Mouse (Mus musculus): ENCODE results near the gene Rerg. TPM values are rescaled to one million over a fixed set of nuclear protein-coding genes. Genes with fewer than 3 reads are reported as not detected.

The Rerg gene
- 1.3 and 1.6 TPM in 2 replicates for polyA plus RNA-seq (2014; fragmentation: Nextera tagmentation; extraction: Ambion mirVana)

DNA sequence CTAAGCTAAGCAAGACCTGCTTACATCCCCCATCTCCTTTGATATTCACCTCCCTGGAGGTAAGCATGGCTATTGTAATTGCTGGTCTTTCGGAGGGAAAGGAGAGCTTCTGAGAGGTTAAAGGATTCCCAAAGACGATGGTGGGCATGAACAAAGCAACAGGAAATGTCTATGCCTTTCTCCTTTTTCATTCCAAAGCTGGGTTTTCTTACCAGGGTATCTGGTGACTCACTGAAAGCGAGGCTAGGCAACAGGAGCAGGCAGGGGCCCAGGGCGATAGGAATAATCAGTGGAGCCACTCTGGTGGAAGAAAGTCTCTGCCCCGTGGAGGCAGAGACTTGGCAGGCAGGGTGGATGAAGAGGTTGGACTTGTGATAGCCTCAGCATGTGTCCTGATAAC lies at the start of gene Rerg:
Rerg (minus strand) TSS at position 272 of the 400 bp plus-strand sequence.
- ATAC-seq (replicated peaks; ENCODE audit: low FRiP score) (no peak), DNase-seq (ENCODE audit: low spot score) (no peak)
- H3K4me3 ChIP-seq (ENCODE audit: low read depth, low read length) = peak within 1 kb of the TSS; percentile 44
- H3K9me3 ChIP-seq (ENCODE audit: control insufficient read depth, low read length) = no peaks in the 10 kb centered on the region
- WGBS = 8% methylated on average over 5 of the region's 5 CpGs
- no peaks in the 10 kb centered on the region; the same call in 1 of the 2 replicates for H3K4me1 ChIP-seq (replicated peaks; ENCODE audit: control insufficient read depth, insufficient read depth, low read length)
- H3K27ac ChIP-seq (ENCODE audit: low read depth, low read length) = no peak within 1 kb of the TSS
- H3K4me2 ChIP-seq (ENCODE audit: low read depth, low read length, severe bottlenecking) = peak within 1 kb of the TSS; percentile 98
- no peaks in the 10 kb centered on the region for H3K36me3 ChIP-seq (ENCODE audit: control insufficient read depth, insufficient read depth, low read length)
- peak within 1 kb of the TSS; percentile 53 for H3K9ac ChIP-seq (ENCODE audit: low read length)
- peaks cover 2% of the 10 kb centered on the region; the same call in 1 of the 2 replicates for H3K27me3 ChIP-seq (ENCODE audit: control insufficient read depth, insufficient read depth, low read length)

GRCm38 (mm10) chr6:137217841-137218463 lies 47.7 kb upstream of the Rerg start:
- 85% methylated on average over 8 of the region's 8 CpGs for WGBS
- ATAC-seq (replicated peaks; ENCODE audit: low FRiP score) = no peak
- Histone ChIP-seq H3K27me3 (ENCODE audit: control insufficient read depth, insufficient read depth, low read length) (no peaks in the 10 kb centered on the region), H3K4me2 (ENCODE audit: low read depth, low read length, severe bottlenecking) (no peak overlapping the region), H3K4me1 (replicated peaks; ENCODE audit: control insufficient read depth, insufficient read depth, low read length) (no peaks in the 10 kb centered on the region), H3K9me3 (ENCODE audit: control insufficient read depth, low read length) (no peaks in the 10 kb centered on the region), H3K9ac (ENCODE audit: low read length) (no peak overlapping the region), H3K36me3 (ENCODE audit: control insufficient read depth, insufficient read depth, low read length) (no peaks in the 10 kb centered on the region), H3K27ac (ENCODE audit: low read depth, low read length) (no peak overlapping the region), H3K4me3 (ENCODE audit: low read depth, low read length) (no peak overlapping the region)
- DNase-seq (ENCODE audit: low spot score) = peak; percentile 9

GRCm38 (mm10) chr6:137211441-137211840 lies 41.1 kb upstream of the Rerg start:
- WGBS = 90% methylated on average over 2 of the region's 2 CpGs
- ATAC-seq (replicated peaks; ENCODE audit: low FRiP score) (no peak), DNase-seq (ENCODE audit: low spot score) (peak; percentile 4)
- Histone ChIP-seq H3K4me1 (replicated peaks; ENCODE audit: control insufficient read depth, insufficient read depth, low read length) (no peaks in the 10 kb centered on the region), H3K27ac (ENCODE audit: low read depth, low read length) (no peak overlapping the region), H3K36me3 (ENCODE audit: control insufficient read depth, insufficient read depth, low read length) (no peaks in the 10 kb centered on the region), H3K9me3 (ENCODE audit: control insufficient read depth, low read length) (no peaks in the 10 kb centered on the region), H3K9ac (ENCODE audit: low read length) (no peak overlapping the region), H3K4me2 (ENCODE audit: low read depth, low read length, severe bottlenecking) (no peak overlapping the region), H3K27me3 (ENCODE audit: control insufficient read depth, insufficient read depth, low read length) (no peaks in the 10 kb centered on the region), H3K4me3 (ENCODE audit: low read depth, low read length) (no peak overlapping the region)

DNA sequence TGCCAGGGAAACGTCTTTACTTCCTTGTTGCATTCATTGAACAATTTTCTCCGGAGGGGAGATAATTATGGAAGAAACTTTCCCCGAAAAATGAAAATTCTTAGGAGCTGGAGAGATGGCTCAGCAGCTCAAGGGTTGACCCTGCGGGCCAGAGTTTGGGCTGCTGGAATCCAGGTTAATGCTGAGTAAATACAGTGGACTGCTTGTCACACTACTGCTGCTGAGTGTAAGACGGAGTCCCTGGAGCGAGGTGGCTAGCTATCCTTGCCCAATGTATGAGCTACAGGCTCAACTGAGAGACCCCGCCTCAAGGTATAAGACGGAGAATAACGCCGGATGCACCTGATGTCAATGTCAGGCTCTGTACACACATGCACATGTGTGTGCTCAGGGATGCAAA lies 40.7 kb upstream of the Rerg start:
- Histone ChIP-seq H3K4me3 (ENCODE audit: low read depth, low read length) (no peak overlapping the region), H3K4me2 (ENCODE audit: low read depth, low read length, severe bottlenecking) (no peak overlapping the region), H3K9ac (ENCODE audit: low read length) (no peak overlapping the region), H3K9me3 (ENCODE audit: control insufficient read depth, low read length) (no peaks in the 10 kb centered on the region), H3K36me3 (ENCODE audit: control insufficient read depth, insufficient read depth, low read length) (no peaks in the 10 kb centered on the region), H3K4me1 (replicated peaks; ENCODE audit: control insufficient read depth, insufficient read depth, low read length) (no peaks in the 10 kb centered on the region), H3K27me3 (ENCODE audit: control insufficient read depth, insufficient read depth, low read length) (no peaks in the 10 kb centered on the region), H3K27ac (ENCODE audit: low read depth, low read length) (no peak overlapping the region)
- DNase-seq (ENCODE audit: low spot score) (peak; percentile 34), ATAC-seq (replicated peaks; ENCODE audit: low FRiP score) (no peak)
- WGBS = 93% methylated on average over 10 of the region's 10 CpGs

DNA sequence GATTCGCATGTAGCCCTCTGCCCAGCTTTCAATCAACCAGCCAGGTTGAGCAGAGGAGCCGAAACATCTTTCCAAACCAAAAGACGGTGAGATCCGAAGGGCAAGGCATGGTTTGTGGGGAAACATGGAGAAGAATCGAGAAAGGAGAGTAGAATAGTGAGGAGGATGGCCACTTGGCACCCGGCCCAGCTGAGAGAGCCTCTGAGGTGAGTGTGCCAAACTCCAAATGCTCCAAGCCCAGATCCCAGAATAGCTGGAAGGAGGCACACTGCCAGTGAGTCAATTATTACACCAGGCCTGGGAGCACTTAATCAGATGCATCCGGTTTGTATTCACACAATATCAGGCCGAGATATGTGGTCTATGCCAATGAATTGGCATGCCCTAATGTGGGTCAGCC lies 39.7 kb upstream of the Rerg start:
- no peaks in the 10 kb centered on the region for H3K27me3 ChIP-seq (ENCODE audit: control insufficient read depth, insufficient read depth, low read length)
- H3K4me3 ChIP-seq (ENCODE audit: low read depth, low read length) = no peak overlapping the region
- no peak overlapping the region for H3K9ac ChIP-seq (ENCODE audit: low read length)
- no peak for ATAC-seq (replicated peaks; ENCODE audit: low FRiP score)
- H3K36me3 ChIP-seq (ENCODE audit: control insufficient read depth, insufficient read depth, low read length) = no peaks in the 10 kb centered on the region
- 89% methylated on average over 8 of the region's 8 CpGs for WGBS
- H3K4me1 ChIP-seq (replicated peaks; ENCODE audit: control insufficient read depth, insufficient read depth, low read length) = no peaks in the 10 kb centered on the region
- peak; percentile 30 for DNase-seq (ENCODE audit: low spot score)
- H3K9me3 ChIP-seq (ENCODE audit: control insufficient read depth, low read length) = no peaks in the 10 kb centered on the region
- H3K4me2 ChIP-seq (ENCODE audit: low read depth, low read length, severe bottlenecking) = no peak overlapping the region
- H3K27ac ChIP-seq (ENCODE audit: low read depth, low read length) = no peak overlapping the region

DNA sequence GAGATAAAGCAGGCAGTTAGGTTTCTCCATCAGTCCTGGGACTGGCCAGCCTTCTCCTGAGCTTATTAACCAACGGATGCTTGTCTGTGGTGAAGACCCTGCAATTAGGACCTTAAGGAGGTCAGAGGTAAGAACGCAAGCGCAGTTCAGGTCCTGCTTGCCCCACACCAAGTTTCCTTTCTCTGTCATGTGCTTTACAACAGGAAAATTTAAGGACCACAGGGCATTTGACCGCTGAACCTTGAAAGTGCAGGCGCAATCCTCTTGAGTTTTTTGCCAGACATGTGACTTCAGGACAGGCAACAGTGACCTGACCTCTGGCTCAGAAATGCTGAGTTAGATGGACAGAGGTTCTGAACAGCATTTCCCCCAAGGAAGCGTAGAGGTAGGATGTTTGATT lies 36.8 kb upstream of the Rerg start:
- no peaks in the 10 kb centered on the region for H3K36me3 ChIP-seq (ENCODE audit: control insufficient read depth, insufficient read depth, low read length)
- H3K4me2 ChIP-seq (ENCODE audit: low read depth, low read length, severe bottlenecking) = no peak overlapping the region
- H3K9ac ChIP-seq (ENCODE audit: low read length) = no peak overlapping the region
- WGBS = 95% methylated on average over 6 of the region's 6 CpGs
- H3K4me1 ChIP-seq (replicated peaks; ENCODE audit: control insufficient read depth, insufficient read depth, low read length) = no peaks in the 10 kb centered on the region
- H3K9me3 ChIP-seq (ENCODE audit: control insufficient read depth, low read length) = no peaks in the 10 kb centered on the region
- H3K27ac ChIP-seq (ENCODE audit: low read depth, low read length) = no peak overlapping the region
- ATAC-seq (replicated peaks; ENCODE audit: low FRiP score) (no peak), DNase-seq (ENCODE audit: low spot score) (peak; percentile 32)
- no peak overlapping the region for H3K4me3 ChIP-seq (ENCODE audit: low read depth, low read length)
- H3K27me3 ChIP-seq (ENCODE audit: control insufficient read depth, insufficient read depth, low read length) = no peaks in the 10 kb centered on the region

GRCm38 (mm10) chr6:137205662-137206400 lies 35.5 kb upstream of the Rerg start:
- Histone ChIP-seq H3K9ac (ENCODE audit: low read length) (no peak overlapping the region), H3K4me2 (ENCODE audit: low read depth, low read length, severe bottlenecking) (no peak overlapping the region), H3K4me1 (replicated peaks; ENCODE audit: control insufficient read depth, insufficient read depth, low read length) (no peaks in the 10 kb centered on the region), H3K27ac (ENCODE audit: low read depth, low read length) (no peak overlapping the region), H3K4me3 (ENCODE audit: low read depth, low read length) (no peak overlapping the region), H3K27me3 (ENCODE audit: control insufficient read depth, insufficient read depth, low read length) (no peaks in the 10 kb centered on the region), H3K9me3 (ENCODE audit: control insufficient read depth, low read length) (no peaks in the 10 kb centered on the region), H3K36me3 (ENCODE audit: control insufficient read depth, insufficient read depth, low read length) (no peaks in the 10 kb centered on the region)
- DNase-seq (ENCODE audit: low spot score) (peak; percentile 35), ATAC-seq (replicated peaks; ENCODE audit: low FRiP score) (peak; percentile 58; the same call in 1 of the 2 replicates)
- 63% methylated on average over 11 of the region's 11 CpGs for WGBS

- no peaks in the 10 kb centered on the region for H3K9me3 ChIP-seq (ENCODE audit: control insufficient read depth, low read length)
- no peak overlapping the region for H3K9ac ChIP-seq (ENCODE audit: low read length)
- no peak overlapping the region for H3K4me2 ChIP-seq (ENCODE audit: low read depth, low read length, severe bottlenecking)
- H3K27ac ChIP-seq (ENCODE audit: low read depth, low read length) = no peak overlapping the region
- ATAC-seq (replicated peaks; ENCODE audit: low FRiP score) = no peak
- no peak overlapping the region for H3K4me3 ChIP-seq (ENCODE audit: low read depth, low read length)
- H3K4me1 ChIP-seq (replicated peaks; ENCODE audit: control insufficient read depth, insufficient read depth, low read length) = no peaks in the 10 kb centered on the region
- no peaks in the 10 kb centered on the region for H3K36me3 ChIP-seq (ENCODE audit: control insufficient read depth, insufficient read depth, low read length)
- DNase-seq (ENCODE audit: low spot score) = peak; percentile 39
- H3K27me3 ChIP-seq (ENCODE audit: control insufficient read depth, insufficient read depth, low read length) = no peaks in the 10 kb centered on the region
- WGBS = 90% methylated on average over 4 of the region's 4 CpGs
Observed at GRCm38 (mm10) chr6:137202661-137203060, 32.4 kb upstream of the Rerg start.

Data from forebrain, embryonic 11.5 days (tissue).